Mouse (Mus musculus): ENCODE results near the gene Laptm5. TPM values are rescaled to one million over a fixed set of nuclear protein-coding genes. Genes with fewer than 3 reads are reported as not detected.
A peak's percentile ranks its signal among the peaks of the same experiment; 100 is the strongest.

Laptm5 gene
- polyA plus RNA-seq, 1 experiment from 2014 or later: 91.2 TPM

DNA sequence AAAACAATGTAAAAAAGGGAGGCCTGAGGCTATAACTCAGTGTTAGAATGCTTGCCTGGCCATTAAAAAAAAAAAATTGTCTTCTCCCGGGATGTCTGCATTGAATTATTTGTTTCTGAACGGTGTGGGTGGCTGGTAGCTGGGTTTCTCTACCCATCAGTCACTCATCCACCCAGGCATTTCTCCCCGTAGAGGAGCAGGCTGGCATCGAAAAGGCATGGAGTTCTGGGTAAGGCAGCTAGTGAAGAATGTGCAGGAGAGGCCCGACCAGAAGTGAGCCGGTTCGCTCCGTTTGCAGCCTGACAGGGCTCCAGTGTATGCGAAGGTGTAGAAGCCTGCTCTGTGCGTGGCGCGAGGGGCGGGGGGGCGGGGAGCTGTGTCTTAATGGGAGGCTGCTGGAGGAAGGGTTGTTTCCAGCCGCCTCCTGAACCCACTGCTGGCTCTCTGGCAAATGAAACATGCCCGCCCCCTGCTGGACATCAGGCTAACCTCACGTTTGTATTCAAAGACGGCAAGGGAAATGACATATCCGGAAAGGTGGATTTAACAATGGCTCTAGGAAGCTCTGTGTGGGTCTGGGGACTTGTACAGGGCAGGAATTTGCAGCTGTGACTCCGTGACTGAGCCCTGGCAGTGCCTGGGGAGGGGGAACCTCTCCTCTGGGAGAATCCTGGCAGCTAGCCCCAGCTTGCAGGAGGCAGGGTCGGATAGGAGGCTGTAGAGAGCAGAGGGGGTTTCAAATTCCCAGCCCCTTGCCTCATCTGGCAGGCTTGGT is 34.5 kb upstream of the Laptm5 start:
- 9% methylated on average over 21 of the region's 21 CpGs for WGBS (ENCODE audit: insufficient replicate concordance)
- H3K27ac ChIP-seq (ENCODE audit: low read length): no peak overlapping the region

DNA sequence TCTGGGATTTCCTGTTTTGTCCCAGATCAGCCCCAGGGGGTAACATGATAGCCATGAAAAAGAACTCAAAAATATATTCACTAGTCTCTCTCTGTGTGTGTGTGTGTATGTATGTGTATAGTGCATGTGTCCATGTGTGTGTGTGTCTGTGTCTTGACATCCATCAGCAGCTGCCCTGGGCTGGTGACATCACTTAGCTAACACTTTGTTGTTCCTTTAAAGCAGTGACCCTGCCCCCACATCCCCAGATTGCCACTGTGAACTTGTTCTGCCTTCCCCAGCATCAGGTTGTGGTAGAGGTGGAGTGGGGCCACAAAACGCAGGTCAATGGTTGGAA is 33.9 kb upstream of the Laptm5 start:
- 71% methylated on average over 1 of the region's 1 CpGs for WGBS (ENCODE audit: insufficient replicate concordance)
- Histone ChIP-seq H3K27ac (ENCODE audit: low read length) (no peak overlapping the region), H3K36me3 (ENCODE audit: control insufficient read depth, insufficient read depth) (no peaks in the 10 kb centered on the region), H3K9ac (ENCODE audit: low read depth, low read length) (no peak overlapping the region), H3K4me2 (ENCODE audit: low read depth, low read length) (no peak overlapping the region), H3K4me1 (ENCODE audit: control insufficient read depth, low read depth, low read length) (no peaks in the 10 kb centered on the region), H3K27me3 (ENCODE audit: control insufficient read depth, insufficient read depth, low read depth, low read length) (no peaks in the 10 kb centered on the region; the same call in 1 of the 2 replicates), H3K9me3 (replicated peaks; ENCODE audit: control insufficient read depth, low read length) (no peaks in the 10 kb centered on the region), H3K4me3 (ENCODE audit: low read depth, low read length) (no peak overlapping the region)
- ATAC-seq (ENCODE audit: low read depth): no peak

More for the DNA sequence above, 34.5 kb upstream of the Laptm5 start:
- Histone ChIP-seq H3K9me3 (replicated peaks; ENCODE audit: control insufficient read depth, low read length) (no peaks in the 10 kb centered on the region), H3K4me3 (ENCODE audit: low read depth, low read length) (no peak overlapping the region), H3K9ac (ENCODE audit: low read depth, low read length) (no peak overlapping the region), H3K36me3 (ENCODE audit: control insufficient read depth, insufficient read depth) (no peaks in the 10 kb centered on the region), H3K4me1 (ENCODE audit: control insufficient read depth, low read depth, low read length) (no peaks in the 10 kb centered on the region), H3K27me3 (ENCODE audit: control insufficient read depth, insufficient read depth, low read depth, low read length) (no peaks in the 10 kb centered on the region; the same call in 1 of the 2 replicates), H3K4me2 (ENCODE audit: low read depth, low read length) (no peak overlapping the region)
- no peak for ATAC-seq (ENCODE audit: low read depth)

DNA sequence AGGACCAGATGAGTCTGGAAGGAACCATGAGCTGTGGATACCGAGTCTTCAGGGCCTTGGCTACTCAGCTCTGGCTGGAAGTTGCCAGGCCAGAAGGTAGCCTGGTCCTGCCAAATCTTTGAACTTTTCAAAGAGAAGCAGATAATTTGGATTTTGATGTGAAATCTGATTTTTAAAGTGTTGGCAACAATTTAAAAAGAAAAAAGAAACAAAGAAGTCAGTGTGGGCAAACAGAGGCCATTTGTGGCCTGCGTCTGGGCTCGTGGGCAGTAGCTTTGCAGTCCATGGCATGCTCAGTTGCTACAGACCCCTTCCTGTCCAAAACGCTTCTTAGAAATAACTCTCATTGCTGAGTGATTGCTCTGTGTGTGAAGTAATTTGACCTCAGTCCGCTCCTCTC is 31.6 kb upstream of the Laptm5 start:
- Histone ChIP-seq H3K4me2 (ENCODE audit: low read depth, low read length) (no peak overlapping the region), H3K9me3 (replicated peaks; ENCODE audit: control insufficient read depth, low read length) (no peaks in the 10 kb centered on the region), H3K9ac (ENCODE audit: low read depth, low read length) (no peak overlapping the region), H3K27ac (ENCODE audit: low read length) (no peak overlapping the region), H3K4me3 (ENCODE audit: low read depth, low read length) (no peak overlapping the region), H3K4me1 (ENCODE audit: control insufficient read depth, low read depth, low read length) (no peaks in the 10 kb centered on the region), H3K36me3 (ENCODE audit: control insufficient read depth, insufficient read depth) (no peaks in the 10 kb centered on the region), H3K27me3 (ENCODE audit: control insufficient read depth, insufficient read depth, low read depth, low read length) (no peaks in the 10 kb centered on the region)
- ATAC-seq (ENCODE audit: low read depth): no peak
- whole genome bisulfite sequencing (ENCODE audit: insufficient replicate concordance): 52% methylated on average over 5 of the region's 5 CpGs

DNA sequence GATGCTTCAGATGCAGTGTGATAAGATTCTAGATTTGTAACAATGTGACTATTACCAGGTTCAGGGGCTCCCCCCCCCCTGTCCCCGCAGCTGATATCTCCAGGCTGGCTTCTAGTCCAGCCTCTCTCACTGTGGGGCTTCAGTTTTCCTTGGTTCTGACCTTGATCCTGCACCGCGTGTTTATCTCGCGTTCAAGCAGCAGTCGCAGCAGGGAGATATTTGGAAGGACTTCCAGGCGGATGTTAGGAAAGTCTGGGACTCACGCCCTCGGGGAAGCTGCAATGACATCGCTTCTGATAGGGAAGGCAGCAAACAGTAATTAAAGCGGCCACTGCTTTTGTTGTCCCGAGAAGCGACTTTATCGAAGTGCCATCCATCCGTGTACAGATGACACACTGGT is 30.2 kb upstream of the Laptm5 start:
- Histone ChIP-seq H3K4me2 (ENCODE audit: low read depth, low read length) (no peak overlapping the region), H3K36me3 (ENCODE audit: control insufficient read depth, insufficient read depth) (no peaks in the 10 kb centered on the region), H3K4me1 (ENCODE audit: control insufficient read depth, low read depth, low read length) (no peaks in the 10 kb centered on the region), H3K4me3 (ENCODE audit: low read depth, low read length) (no peak overlapping the region), H3K27ac (ENCODE audit: low read length) (no peak overlapping the region), H3K9me3 (replicated peaks; ENCODE audit: control insufficient read depth, low read length) (no peaks in the 10 kb centered on the region), H3K27me3 (ENCODE audit: control insufficient read depth, insufficient read depth, low read depth, low read length) (no peaks in the 10 kb centered on the region), H3K9ac (ENCODE audit: low read depth, low read length) (no peak overlapping the region)
- WGBS (ENCODE audit: insufficient replicate concordance): 57% methylated on average over 15 of the region's 15 CpGs
- no peak for ATAC-seq (ENCODE audit: low read depth)

DNA sequence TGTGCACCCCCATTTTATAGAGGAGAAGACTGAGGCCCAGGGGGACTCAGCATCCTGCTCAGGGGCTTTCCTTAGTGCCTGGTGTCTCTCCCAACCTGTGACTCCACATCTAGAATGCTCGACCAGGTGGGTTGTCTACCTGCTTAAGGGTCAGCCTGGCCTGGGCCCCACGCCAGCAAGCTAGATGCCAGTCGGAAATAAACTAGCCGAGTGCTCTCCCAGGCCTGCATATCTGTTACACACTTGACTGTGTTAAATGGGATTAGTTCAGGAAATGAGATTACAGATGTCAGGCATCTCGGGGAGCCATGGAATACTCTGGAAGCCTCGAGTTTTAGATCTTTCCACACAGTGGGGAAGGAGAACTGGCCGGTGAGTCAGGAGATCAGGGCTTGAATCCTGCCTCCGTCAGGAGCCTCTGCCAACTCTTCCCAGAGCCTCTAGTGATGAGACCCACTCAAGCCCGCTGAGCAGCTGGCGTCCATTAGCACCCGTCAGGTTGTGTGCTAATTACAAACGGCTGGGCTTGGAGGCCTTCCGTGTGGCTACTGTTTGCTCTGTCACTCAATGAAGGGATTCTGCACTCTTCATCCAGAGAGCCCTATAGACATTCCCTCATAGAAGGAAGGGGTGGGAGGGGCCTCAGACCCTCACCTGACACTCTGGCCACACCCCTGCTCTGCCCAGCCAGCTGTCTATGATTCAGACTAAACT is 28.9 kb upstream of the Laptm5 start:
- ATAC-seq (ENCODE audit: low read depth): no peak
- WGBS (ENCODE audit: insufficient replicate concordance): 52% methylated on average over 13 of the region's 13 CpGs
- no peak overlapping the region for H3K27ac ChIP-seq (ENCODE audit: low read length)
- H3K27me3 ChIP-seq (ENCODE audit: control insufficient read depth, insufficient read depth, low read depth, low read length): no peaks in the 10 kb centered on the region
- no peak overlapping the region for H3K4me3 ChIP-seq (ENCODE audit: low read depth, low read length)
- H3K4me2 ChIP-seq (ENCODE audit: low read depth, low read length): no peak overlapping the region
- H3K4me1 ChIP-seq (ENCODE audit: control insufficient read depth, low read depth, low read length): no peaks in the 10 kb centered on the region
- H3K9me3 ChIP-seq (replicated peaks; ENCODE audit: control insufficient read depth, low read length): no peaks in the 10 kb centered on the region
- H3K36me3 ChIP-seq (ENCODE audit: control insufficient read depth, insufficient read depth): no peaks in the 10 kb centered on the region
- no peak overlapping the region for H3K9ac ChIP-seq (ENCODE audit: low read depth, low read length)

DNA sequence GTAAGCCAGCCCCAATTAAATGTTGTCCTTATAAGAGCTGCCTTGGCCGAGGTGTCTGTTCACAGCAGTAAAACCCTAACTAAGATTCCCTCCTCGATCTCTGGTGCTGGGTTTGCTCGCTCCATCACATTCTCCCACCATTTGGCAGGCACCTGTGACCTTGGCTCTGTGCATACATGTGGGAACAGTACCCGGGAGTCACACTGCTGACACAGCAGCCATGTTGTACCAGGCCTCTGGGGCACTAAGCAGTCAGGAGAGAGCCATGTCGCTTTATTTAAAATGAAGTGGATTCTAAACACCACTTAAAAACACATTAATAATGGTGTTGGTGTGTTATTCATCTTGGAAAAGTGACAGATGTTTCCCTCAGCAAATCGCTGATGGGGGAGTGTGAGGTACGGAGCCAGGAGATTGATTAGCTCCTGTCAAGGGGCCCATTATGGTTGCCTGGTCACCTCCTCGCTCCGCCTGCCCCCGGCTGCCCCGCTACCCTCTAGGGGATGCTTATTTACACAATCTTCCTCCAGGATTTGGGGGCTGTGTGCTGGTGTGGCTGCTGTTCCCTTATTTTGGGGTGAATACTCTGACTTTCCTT is 25.7 kb upstream of the Laptm5 start:
- ATAC-seq (ENCODE audit: low read depth): no peak
- H3K36me3 ChIP-seq (ENCODE audit: control insufficient read depth, insufficient read depth): no peaks in the 10 kb centered on the region
- 0 out of 2 replicates have a peak, but pooled peaks cover 2% of the 10 kb centered on the region for H3K4me1 ChIP-seq (ENCODE audit: control insufficient read depth, low read depth, low read length)
- H3K4me3 ChIP-seq (ENCODE audit: low read depth, low read length): no peak overlapping the region
- no peak overlapping the region for H3K27ac ChIP-seq (ENCODE audit: low read length)
- H3K4me2 ChIP-seq (ENCODE audit: low read depth, low read length): no peak overlapping the region
- H3K27me3 ChIP-seq (ENCODE audit: control insufficient read depth, insufficient read depth, low read depth, low read length): no peaks in the 10 kb centered on the region
- no peaks in the 10 kb centered on the region for H3K9me3 ChIP-seq (replicated peaks; ENCODE audit: control insufficient read depth, low read length)
- 58% methylated on average over 11 of the region's 11 CpGs for WGBS (ENCODE audit: insufficient replicate concordance)
- H3K9ac ChIP-seq (ENCODE audit: low read depth, low read length): no peak overlapping the region

DNA sequence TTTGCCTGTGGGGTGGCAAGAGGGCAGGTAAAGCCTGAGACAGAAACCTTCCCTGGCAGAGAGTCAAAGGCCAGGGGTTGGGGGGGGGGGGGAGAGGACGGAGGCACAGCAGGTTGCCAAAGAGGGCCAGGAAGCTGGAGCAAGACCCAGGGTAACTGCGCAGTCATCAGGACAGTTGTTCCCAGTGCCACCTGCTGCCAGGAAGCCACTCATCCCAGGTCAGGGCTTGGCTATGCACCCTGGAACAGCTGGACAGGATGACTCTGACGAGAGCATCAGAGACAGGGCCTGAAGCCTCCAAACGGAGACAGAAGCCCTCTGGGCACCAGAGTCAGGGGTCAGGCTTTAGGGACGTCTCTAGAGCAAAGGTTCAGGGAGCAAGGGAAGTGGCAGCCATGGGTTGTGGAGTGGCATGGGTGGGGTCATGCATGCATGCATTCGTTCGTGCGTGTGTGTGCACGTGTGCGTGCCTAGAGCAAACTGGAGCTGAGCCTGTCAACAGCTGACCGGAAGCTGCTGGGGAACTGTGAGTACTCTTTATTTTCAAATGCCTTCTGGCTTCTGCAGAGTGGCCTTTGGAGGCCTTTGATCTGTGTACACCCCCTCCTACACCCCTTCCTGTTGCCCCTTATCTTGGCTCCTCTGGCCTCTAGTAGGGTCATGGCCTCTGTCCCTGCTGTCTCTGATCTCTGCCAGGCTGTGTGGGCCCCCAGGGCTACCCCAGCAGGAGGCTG is 23.0 kb upstream of the Laptm5 start:
- H3K9me3 ChIP-seq (replicated peaks; ENCODE audit: control insufficient read depth, low read length): no peaks in the 10 kb centered on the region
- no peaks in the 10 kb centered on the region for H3K36me3 ChIP-seq (ENCODE audit: control insufficient read depth, insufficient read depth)
- ATAC-seq (ENCODE audit: low read depth): peak; percentile 13; the same call in 1 of the 2 replicates
- H3K4me1 ChIP-seq (ENCODE audit: control insufficient read depth, low read depth, low read length): 0 out of 2 replicates have a peak, but pooled peaks cover 2% of the 10 kb centered on the region
- H3K4me3 ChIP-seq (ENCODE audit: low read depth, low read length): no peak overlapping the region
- no peak overlapping the region for H3K9ac ChIP-seq (ENCODE audit: low read depth, low read length)
- H3K27me3 ChIP-seq (ENCODE audit: control insufficient read depth, insufficient read depth, low read depth, low read length): no peaks in the 10 kb centered on the region
- H3K4me2 ChIP-seq (ENCODE audit: low read depth, low read length): no peak overlapping the region
- 30% methylated on average over 10 of the region's 11 CpGs for WGBS (ENCODE audit: insufficient replicate concordance)
- H3K27ac ChIP-seq (ENCODE audit: low read length): no peak overlapping the region

DNA sequence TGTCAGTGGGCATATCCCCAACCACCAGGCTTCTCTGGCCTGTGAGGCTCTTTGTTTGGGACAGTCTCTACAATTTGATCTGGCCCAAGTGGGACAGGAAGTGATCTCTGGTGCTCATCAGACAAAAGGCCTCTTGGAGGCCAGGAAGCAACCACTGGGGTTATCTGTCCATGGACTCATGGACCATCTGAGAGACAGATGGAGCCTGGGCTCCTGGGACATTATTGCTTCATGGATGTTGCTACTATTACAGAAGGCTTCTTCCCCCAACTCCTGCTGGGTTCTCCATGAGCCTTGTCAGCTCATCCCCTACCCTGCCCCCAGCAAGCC is 22.4 kb upstream of the Laptm5 start:
- Histone ChIP-seq H3K4me3 (ENCODE audit: low read depth, low read length) (no peak overlapping the region), H3K27ac (ENCODE audit: low read length) (no peak overlapping the region), H3K27me3 (ENCODE audit: control insufficient read depth, insufficient read depth, low read depth, low read length) (no peaks in the 10 kb centered on the region), H3K4me1 (ENCODE audit: control insufficient read depth, low read depth, low read length) (0 out of 2 replicates have a peak, but pooled peaks cover 2% of the 10 kb centered on the region), H3K4me2 (ENCODE audit: low read depth, low read length) (no peak overlapping the region), H3K9ac (ENCODE audit: low read depth, low read length) (no peak overlapping the region), H3K36me3 (ENCODE audit: control insufficient read depth, insufficient read depth) (no peaks in the 10 kb centered on the region), H3K9me3 (replicated peaks; ENCODE audit: control insufficient read depth, low read length) (no peaks in the 10 kb centered on the region)
- no peak for ATAC-seq (ENCODE audit: low read depth)

All from liver, embryonic 16.5 days (tissue).